Mouse (Mus musculus) hindbrain, postnatal 0 days (tissue): ENCODE data around the gene Tnks2. TPM values are rescaled to one million over a fixed set of nuclear protein-coding genes. Genes with fewer than 3 reads are reported as not detected.
"Not testable (repeated sequence)": the region's sequence is repeated elsewhere in the genome, so short reads cannot be mapped to it uniquely, and the experiment has no call there.

ENCODE experiments used
- ATAC-seq: fragments of 200-750 bp; cut with Nextera tagmentation; 2 replicates; pipeline ENCODE4 v1.8.0; 2017; ENCODE audit warnings: mild to moderate bottlenecking, moderate TSS enrichment, moderate library complexity
- DNase-seq: peaks from one replicate; pipeline ENCODE4 v3.0.0-alpha.2; 2015; ENCODE audit warnings: low spot score
- H3K27ac ChIP-seq: fragments of 300-500 bp; sonication (generic); 2 replicates; pipeline ENCODE4 v1.5.1; 2014; ENCODE audit warnings: mild to moderate bottlenecking
- H3K27me3 ChIP-seq: fragments of 300-500 bp; sonication (generic); 2 replicates; pipeline ENCODE4 v1.6.1; 2014; ENCODE audit warnings: low read length, mixed read lengths; ENCODE audit not compliant: insufficient read depth
- H3K36me3 ChIP-seq: fragments of 300-500 bp; sonication (generic); 2 replicates; pipeline ENCODE4 v1.6.1; 2014; ENCODE audit warnings: low read length, mixed read lengths; ENCODE audit not compliant: insufficient read depth
- H3K4me1 ChIP-seq: fragments of 300-500 bp; sonication (generic); 2 replicates; pipeline ENCODE4 v1.6.1; 2014; ENCODE audit warnings: antibody characterized with exemption, low read length, mixed read lengths; ENCODE audit not compliant: insufficient read depth
- H3K4me2 ChIP-seq: fragments of 300-500 bp; sonication (generic); 2 replicates; pipeline ENCODE4 v1.6.1; 2014; ENCODE audit warnings: low read depth, mild to moderate bottlenecking, low read length, moderate library complexity, mixed read lengths
- H3K4me3 ChIP-seq: fragments of 300-500 bp; sonication (generic); 2 replicates; pipeline ENCODE4 v1.5.1; 2014; ENCODE audit warnings: low read length
- H3K9ac ChIP-seq: fragments of 300-500 bp; sonication (generic); replicated peaks from 2 replicates; pipeline ENCODE4 v1.6.1; 2014; ENCODE audit warnings: mild to moderate bottlenecking, low read length, moderate library complexity, mixed read lengths
- H3K9me3 ChIP-seq: fragments of 300-500 bp; sonication (generic); 2 replicates; pipeline ENCODE4 v1.6.1; 2016; ENCODE audit warnings: low read length, mixed read lengths
- CTCF ChIP-seq: IDR thresholded peaks from 2 replicates; pipeline ENCODE4 v1.5.1; 2016; ENCODE audit warnings: antibody characterized with exemption, control low read depth, low read depth
- WGBS: fragments of 180-500 bp; shearing (Covaris S2); extraction: QIAGEN DNeasy Blood & Tissue Kit; methylation state at CpG from one replicate; pipeline ENCODE4 v1.1.7; 2014; 5-methylcytosine and 5-hydroxymethylcytosine counted together
- polyA plus RNA-seq: library from polyadenylated mRNA; unstranded; fragments of >200 nt; fragmentation: Nextera tagmentation; extraction: Ambion mirVana; gene quantifications from 2 replicates; pipeline ENCODE4 v1.2.1, GENCODE M21; 2015
- total RNA-seq: library from RNA; depleted of rRNA; stranded (reverse); fragments of >200 nt; gene quantifications from 2 replicates; pipeline ENCODE4 v1.2.3, GENCODE M21; 2014

Gene Tnks2
- total and polyA plus RNA-seq, 2 experiments from 2014 or later, result 28.7 to 128 TPM

- no peak for TF ChIP-seq CTCF
- Histone ChIP-seq H3K4me1 (no peaks in the 10 kb centered on the region), H3K27me3 (no peaks in the 10 kb centered on the region), H3K9ac (no peak overlapping the region), H3K9me3 (no peaks in the 10 kb centered on the region), H3K4me2 (no peak overlapping the region), H3K36me3 (no peaks in the 10 kb centered on the region), H3K27ac (no peak overlapping the region), H3K4me3 (no peak overlapping the region)
- ATAC-seq (peak; percentile 55; the same call in 1 of the 2 replicates), DNase-seq (no peak)
- 45% methylated on average over 12 of the region's 12 CpGs for WGBS
Observed at GRCm38 (mm10) chr19:36809476-36810168, 24.4 kb upstream of the Tnks2 start.

DNA sequence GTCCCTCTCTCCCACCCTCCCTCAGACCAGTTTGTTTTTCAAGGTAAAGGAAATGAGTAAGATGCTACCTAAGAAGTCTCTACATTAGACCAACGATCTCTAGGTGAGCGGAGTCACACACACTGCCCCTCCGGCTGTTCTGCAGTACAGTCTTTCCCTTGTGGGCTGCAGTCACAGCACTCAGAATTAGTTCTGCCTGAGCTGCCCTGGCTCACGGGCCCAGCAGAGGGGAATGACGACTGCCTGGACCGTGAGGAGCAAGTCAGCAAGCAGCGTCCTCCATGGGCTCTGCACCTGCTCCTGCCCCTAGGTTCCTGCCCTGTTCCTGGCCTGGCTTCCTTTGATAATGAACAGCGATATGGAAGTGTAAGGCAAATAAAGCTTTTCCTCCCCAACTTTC is 22.0 kb upstream of the Tnks2 start:
- Histone ChIP-seq H3K27me3 (no peaks in the 10 kb centered on the region), H3K4me2 (no peak overlapping the region), H3K4me3 (no peak overlapping the region), H3K9ac (no peak overlapping the region), H3K27ac (no peak overlapping the region), H3K9me3 (no peaks in the 10 kb centered on the region), H3K36me3 (no peaks in the 10 kb centered on the region), H3K4me1 (no peaks in the 10 kb centered on the region)
- DNase-seq (no peak), ATAC-seq (0 out of 2 replicates have a peak, but pooled peaks have one; percentile 39)
- WGBS, result 33% methylated on average over 8 of the region's 8 CpGs
- TF ChIP-seq CTCF, result no peak

DNA sequence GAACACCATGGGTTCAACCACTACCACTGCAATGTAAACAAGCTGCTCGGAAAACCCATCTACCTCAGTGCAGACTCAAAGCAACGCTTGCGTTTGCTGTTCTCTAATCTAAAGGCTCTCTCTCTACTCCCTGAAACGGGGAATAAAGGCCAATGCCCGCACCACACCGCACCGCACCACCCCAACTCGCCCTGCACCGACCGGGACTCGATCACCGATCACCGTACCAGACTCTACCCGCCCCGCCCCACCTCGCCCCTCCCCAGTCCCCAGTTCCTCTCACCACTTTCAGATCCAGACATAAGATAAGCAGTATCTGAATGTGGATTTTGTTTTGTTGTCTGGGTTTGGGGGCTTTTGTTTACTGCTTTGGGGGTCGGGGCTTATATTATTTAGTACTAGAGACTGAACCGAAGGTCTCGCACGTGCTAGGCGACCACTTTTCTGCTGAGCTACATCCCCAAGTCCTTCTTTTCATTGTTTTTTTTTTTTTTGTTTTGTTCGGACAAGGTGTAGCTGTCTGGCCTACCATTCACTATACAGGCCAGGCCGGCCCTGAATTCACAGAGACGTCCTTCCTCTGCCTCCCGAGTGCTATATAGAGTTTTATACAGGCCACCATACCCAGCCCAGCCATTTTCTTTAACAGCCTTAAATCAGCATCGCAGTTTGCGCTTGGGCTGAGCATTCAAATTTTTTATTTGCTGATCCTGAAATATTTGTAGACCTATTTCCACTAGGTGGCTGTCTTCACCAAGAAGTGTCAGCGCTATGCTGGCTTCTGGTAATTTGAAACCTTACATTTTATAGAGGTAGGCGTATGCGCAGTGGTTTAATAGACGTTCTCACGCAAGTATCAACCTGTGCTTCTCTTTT is 18.4 kb upstream of the Tnks2 start:
- Histone ChIP-seq H3K4me3 (peak overlapping the region; percentile 6; the same call in 1 of the 2 replicates), H3K9ac (no peak overlapping the region), H3K9me3 (no peaks in the 10 kb centered on the region), H3K27me3 (no peaks in the 10 kb centered on the region), H3K36me3 (no peaks in the 10 kb centered on the region), H3K4me1 (no peaks in the 10 kb centered on the region), H3K27ac (no peak overlapping the region), H3K4me2 (peak overlapping the region; percentile 47)
- peak; percentile 81 for TF ChIP-seq CTCF
- ATAC-seq (peak; percentile 66), DNase-seq (peak; percentile 90)
- 17% methylated on average over 32 of the region's 32 CpGs for WGBS

GRCm38 (mm10) chr19:36818141-36818885 is 15.7 kb upstream of the Tnks2 start:
- DNase-seq, result peak; percentile 55
- Histone ChIP-seq H3K27ac (0 out of 2 replicates have a peak overlapping the region, but pooled peaks have one; percentile 9), H3K36me3 (no peaks in the 10 kb centered on the region), H3K4me1 (no peaks in the 10 kb centered on the region), H3K9ac (peak overlapping the region; percentile 39), H3K4me2 (peak overlapping the region; percentile 65), H3K4me3 (peak overlapping the region; percentile 35), H3K27me3 (no peaks in the 10 kb centered on the region), H3K9me3 (no peaks in the 10 kb centered on the region)
- ATAC-seq, result peak; percentile 71
- no peak for TF ChIP-seq CTCF
- 4% methylated on average over 22 of the region's 22 CpGs for WGBS

DNA sequence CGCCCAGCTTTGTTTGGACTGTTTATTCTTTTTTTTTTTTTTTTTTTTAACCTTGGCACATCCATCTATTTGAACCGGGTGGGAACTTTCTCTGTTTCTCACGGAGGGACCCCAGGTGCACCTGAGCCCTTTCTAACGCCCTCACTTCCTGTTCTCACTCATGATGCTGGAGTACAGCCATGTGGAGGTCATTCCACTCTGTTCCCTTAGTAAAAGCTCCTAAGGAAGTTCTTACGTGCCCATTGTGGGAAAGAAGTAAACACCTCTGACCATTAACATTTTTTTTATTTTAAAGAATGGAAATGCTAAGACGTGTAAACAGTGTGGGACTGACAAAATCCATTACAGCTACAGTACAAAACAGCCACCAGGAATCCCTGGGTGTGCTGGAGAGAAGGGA is 14.8 kb upstream of the Tnks2 start:
- Histone ChIP-seq H3K27me3 (no peaks in the 10 kb centered on the region), H3K9ac (no peak overlapping the region), H3K9me3 (no peaks in the 10 kb centered on the region), H3K4me1 (no peaks in the 10 kb centered on the region), H3K4me3 (no peak overlapping the region), H3K36me3 (no peaks in the 10 kb centered on the region), H3K4me2 (no peak overlapping the region), H3K27ac (no peak overlapping the region)
- 68% methylated on average over 6 of the region's 6 CpGs for WGBS
- DNase-seq (no peak), ATAC-seq (no peak)
- no peak for TF ChIP-seq CTCF

DNA sequence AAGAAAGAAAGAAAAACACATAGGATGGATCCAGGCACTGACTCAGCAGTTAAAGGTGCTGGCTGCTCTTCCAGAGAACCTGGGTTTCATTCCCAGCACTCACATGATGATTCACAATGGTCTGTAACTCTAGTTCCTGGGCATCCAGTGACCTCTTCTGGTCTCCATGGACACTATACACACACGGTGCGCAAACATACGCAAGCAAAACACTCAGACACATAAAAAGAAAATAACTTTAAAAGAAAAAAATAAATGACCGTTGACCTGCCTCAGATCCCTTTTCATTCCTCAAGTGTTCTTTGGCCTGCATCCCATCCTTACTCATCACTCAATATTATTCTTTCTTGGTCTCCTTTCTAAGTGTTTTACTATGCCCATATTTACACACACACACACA is 13.6 kb upstream of the Tnks2 start:
- Histone ChIP-seq H3K4me3 (no peak overlapping the region), H3K36me3 (no peaks in the 10 kb centered on the region), H3K4me1 (no peaks in the 10 kb centered on the region), H3K27ac (no peak overlapping the region), H3K9me3 (no peaks in the 10 kb centered on the region), H3K9ac (no peak overlapping the region), H3K27me3 (no peaks in the 10 kb centered on the region), H3K4me2 (no peak overlapping the region)
- ATAC-seq (no peak), DNase-seq (no peak)
- 88% methylated on average over 4 of the region's 4 CpGs for WGBS
- no peak for TF ChIP-seq CTCF

GRCm38 (mm10) chr19:36821301-36821700 is 12.7 kb upstream of the Tnks2 start:
- not testable (repeated sequence) for DNase-seq, H3K36me3 ChIP-seq, H3K27ac ChIP-seq, ATAC-seq, H3K9me3 ChIP-seq, H3K4me3 ChIP-seq, H3K4me1 ChIP-seq, H3K9ac ChIP-seq, H3K4me2 ChIP-seq, H3K27me3 ChIP-seq
- WGBS, result 87% methylated on average over 6 of the region's 6 CpGs
